Mouse (Mus musculus) liver, adult 2 months (tissue): Measurements from ENCODE around the gene Mrtfa. TPM values are rescaled to one million over a fixed set of nuclear protein-coding genes. Genes with fewer than 3 reads are reported as not detected.
A peak's percentile ranks its signal among the peaks of the same experiment; 100 is the strongest.

ENCODE experiments used
- DNase-seq: peaks from one replicate; pipeline ENCODE4 v3.0.0-alpha.2; 2011; ENCODE audit warnings: low read depth, low spot score; ENCODE audit errors: extremely low read depth
- H3K27ac ChIP-seq: fragments of 200-500 bp; replicated peaks from 2 replicates; pipeline ENCODE4 v1.5.1; 2012; ENCODE audit warnings: low read depth, mild to moderate bottlenecking, control low read depth, inconsistent platforms, low read length; ENCODE audit not compliant: insufficient read depth
- H3K27me3 ChIP-seq: fragments of 200-500 bp; 2 replicates; pipeline ENCODE4 v1.6.1; 2012; ENCODE audit warnings: mild to moderate bottlenecking, moderate library complexity, low read length, inconsistent platforms; ENCODE audit not compliant: control insufficient read depth, insufficient read depth
- H3K36me3 ChIP-seq: fragments of 200-500 bp; 2 replicates; pipeline ENCODE4 v1.6.1; 2012; ENCODE audit warnings: low read length, inconsistent platforms; ENCODE audit not compliant: control insufficient read depth, insufficient read depth
- H3K4me1 ChIP-seq: fragments of 200-500 bp; 2 replicates; pipeline ENCODE4 v1.6.1; 2011; ENCODE audit warnings: low read length; ENCODE audit not compliant: control insufficient read depth, insufficient read depth
- H3K4me3 ChIP-seq: fragments of 200-500 bp; 2 replicates; pipeline ENCODE4 v1.5.1; 2011; ENCODE audit warnings: low read depth, mild to moderate bottlenecking, control low read depth, low read length, moderate library complexity; ENCODE audit not compliant: insufficient read depth
- H3K79me2 ChIP-seq: fragments of 200-500 bp; 2 replicates; pipeline ENCODE4 v1.6.1; 2012; ENCODE audit warnings: inconsistent platforms, mild to moderate bottlenecking, low read length, moderate library complexity; ENCODE audit not compliant: control insufficient read depth, insufficient read depth
- H3K9ac ChIP-seq: fragments of 200-500 bp; 2 replicates; pipeline ENCODE4 v1.6.1; 2012; ENCODE audit warnings: low read depth, mild to moderate bottlenecking, control low read depth, inconsistent platforms, low read length
- CTCF ChIP-seq: fragments of 200-500 bp; IDR thresholded peaks from 2 replicates; pipeline ENCODE4 v1.5.1; 2011; ENCODE audit warnings: low read depth, low read length, control low read depth
- POLR2A ChIP-seq: fragments of 200-500 bp; IDR thresholded peaks from 2 replicates; pipeline ENCODE4 v1.6.1; 2011; ENCODE audit warnings: low read length, control low read depth; ENCODE audit not compliant: insufficient read depth; ENCODE audit errors: extremely low read depth
- WGBS: fragments of 180-500 bp; shearing (Covaris S2); methylation state at CpG from one replicate; pipeline ENCODE4 v1.1.7; 2018; 5-methylcytosine and 5-hydroxymethylcytosine counted together
- polyA plus RNA-seq: library from polyadenylated mRNA; depleted of rRNA; stranded (reverse); fragments of >200 nt; gene quantifications from 2 replicates; pipeline ENCODE4 v1.2.3, GENCODE M21; 2012
- total RNA-seq: library from RNA; depleted of rRNA; stranded (reverse); fragments of >200 nt; gene quantifications from 2 replicates; pipeline ENCODE4 v1.2.3, GENCODE M21; 2014

Mrtfa gene
- total and polyA plus RNA-seq, 2 experiments = 1.0 to 5.6 TPM

DNA sequence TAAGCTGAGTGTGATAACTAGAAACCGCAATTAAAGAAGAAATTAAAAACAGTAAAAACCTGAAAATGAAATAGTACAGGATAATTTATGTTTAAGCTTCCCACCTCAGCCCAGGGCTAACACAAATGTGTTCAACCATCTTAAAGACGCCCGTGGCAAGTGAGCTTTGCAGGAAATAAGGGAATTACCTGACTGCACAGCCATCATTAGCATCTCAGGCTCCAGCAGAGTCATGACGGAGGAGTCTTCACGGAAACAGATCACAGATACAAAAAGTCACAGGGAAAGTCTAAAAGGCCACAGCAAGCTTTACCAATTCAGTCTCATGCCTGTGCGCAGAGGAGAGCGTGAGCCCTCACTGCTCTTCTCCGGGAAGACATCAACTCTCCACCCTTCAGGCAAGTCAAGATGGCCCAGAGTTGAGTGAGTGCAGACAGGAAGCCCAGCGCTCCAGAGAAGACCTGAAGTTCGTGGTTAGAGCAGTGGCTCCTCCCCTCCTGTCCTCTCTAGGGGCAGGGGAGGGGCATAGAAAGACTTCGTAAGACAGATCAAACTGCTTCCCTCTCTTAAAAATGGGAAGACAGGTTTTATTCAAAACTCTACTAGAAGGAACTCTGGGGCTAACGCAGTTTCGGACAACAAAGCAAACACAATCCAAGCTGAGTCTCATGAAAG, 85.8 kb downstream of the Mrtfa start:
- TF ChIP-seq CTCF = no peak
- TF ChIP-seq POLR2A = no peak
- peaks cover 10% of the 10 kb centered on the region; the same call in 1 of the 2 replicates for H3K79me2 ChIP-seq
- no peaks in the 10 kb centered on the region for H3K36me3 ChIP-seq
- DNase-seq = peak; percentile 36
- peak overlapping the region; percentile 35 for H3K4me3 ChIP-seq
- peaks cover 2% of the 10 kb centered on the region; the same call in 1 of the 2 replicates for H3K4me1 ChIP-seq
- H3K27ac ChIP-seq = peak overlapping the region; percentile 10; the same call in 1 of the 2 replicates
- WGBS = 79% methylated on average over 13 of the region's 13 CpGs
- H3K9ac ChIP-seq = no peak overlapping the region
- H3K27me3 ChIP-seq = no peaks in the 10 kb centered on the region

DNA sequence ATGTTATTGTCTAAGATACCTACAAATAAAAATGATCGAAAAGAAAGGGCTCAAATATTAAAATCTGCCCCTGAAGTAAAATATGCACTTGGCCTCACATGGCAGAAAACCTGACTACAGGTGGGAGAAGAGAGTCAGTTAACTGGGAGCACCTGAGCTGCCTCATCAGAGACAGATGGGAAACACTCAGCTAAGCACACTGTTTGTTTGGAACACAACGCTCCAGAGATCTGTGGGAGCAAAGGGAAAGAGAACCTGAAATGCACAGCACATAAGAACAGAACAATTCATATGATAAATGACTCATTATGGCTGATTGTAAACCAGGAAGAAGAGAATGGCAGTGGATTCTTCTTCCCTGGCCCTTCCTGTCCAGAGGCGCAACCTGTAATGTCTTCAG, 87.1 kb downstream of the Mrtfa start:
- peaks cover 2% of the 10 kb centered on the region; the same call in 1 of the 2 replicates for H3K4me1 ChIP-seq
- no peaks in the 10 kb centered on the region for H3K27me3 ChIP-seq
- no peak overlapping the region for H3K9ac ChIP-seq
- 77% methylated on average over 3 of the region's 3 CpGs for WGBS
- H3K36me3 ChIP-seq = no peaks in the 10 kb centered on the region
- no peak for TF ChIP-seq CTCF
- TF ChIP-seq POLR2A = no peak
- no peak overlapping the region for H3K27ac ChIP-seq
- peaks cover 10% of the 10 kb centered on the region; the same call in 1 of the 2 replicates for H3K79me2 ChIP-seq
- H3K4me3 ChIP-seq = no peak overlapping the region
- DNase-seq = no peak

DNA sequence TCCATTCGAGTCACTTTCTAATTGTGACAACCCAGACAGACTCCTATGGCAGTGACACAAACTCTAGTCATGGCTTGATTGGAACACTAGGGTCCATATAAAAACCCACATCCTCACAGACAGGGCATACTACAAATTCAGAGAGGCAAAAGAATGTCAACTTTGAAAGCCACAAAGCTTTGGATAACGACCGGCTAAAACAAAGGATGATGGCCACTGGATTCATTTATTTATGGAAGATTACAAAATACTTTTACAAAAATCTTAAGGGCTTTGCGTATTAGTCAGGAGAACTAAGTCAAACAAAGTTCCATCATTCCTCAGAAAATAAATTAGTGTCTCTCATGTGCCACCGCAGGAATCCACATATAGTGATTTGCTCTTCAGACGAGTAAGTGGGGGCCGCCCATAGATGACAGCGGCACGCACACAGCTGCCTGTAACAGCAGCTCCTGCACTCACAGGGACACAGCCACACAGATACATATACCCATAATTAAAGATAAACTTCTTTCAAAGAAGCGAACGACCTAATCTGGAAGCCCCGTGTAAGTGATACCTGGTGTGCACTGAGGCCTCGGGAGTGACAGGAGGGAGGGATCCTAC, 88.2 kb downstream of the Mrtfa start:
- 87% methylated on average over 13 of the region's 13 CpGs for WGBS
- Histone ChIP-seq H3K27me3 (no peaks in the 10 kb centered on the region), H3K79me2 (peaks cover 12% of the 10 kb centered on the region; the same call in 1 of the 2 replicates), H3K4me3 (no peak overlapping the region), H3K27ac (no peak overlapping the region), H3K9ac (no peak overlapping the region), H3K4me1 (peaks cover 2% of the 10 kb centered on the region; the same call in 1 of the 2 replicates), H3K36me3 (no peaks in the 10 kb centered on the region)
- TF ChIP-seq POLR2A (no peak), CTCF (no peak)
- DNase-seq = no peak

DNA sequence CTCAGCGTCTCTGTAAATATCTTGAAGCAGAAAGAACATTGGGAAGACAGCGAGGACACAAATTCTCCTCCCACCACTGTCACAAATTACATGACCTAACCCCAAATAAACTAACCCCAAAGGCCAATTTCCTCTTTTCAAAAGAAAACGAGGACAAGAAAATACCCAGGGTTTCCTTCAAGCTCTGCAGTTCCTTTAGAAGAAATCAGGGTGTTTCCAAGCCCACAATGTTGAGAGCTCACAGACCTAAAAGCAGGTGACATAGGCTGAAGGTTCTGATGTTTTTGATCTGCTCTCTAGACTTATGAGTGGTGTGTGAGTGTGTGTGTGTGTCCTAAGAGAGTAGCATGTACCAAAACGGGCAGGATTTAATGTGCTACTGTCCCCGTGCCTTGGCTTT, 89.2 kb downstream of the Mrtfa start:
- 80% methylated on average over 5 of the region's 5 CpGs for WGBS
- Histone ChIP-seq H3K4me3 (no peak overlapping the region), H3K27ac (peak overlapping the region; percentile 58; the same call in 1 of the 2 replicates), H3K79me2 (peaks cover 13% of the 10 kb centered on the region; the same call in 1 of the 2 replicates), H3K27me3 (no peaks in the 10 kb centered on the region), H3K9ac (no peak overlapping the region), H3K36me3 (no peaks in the 10 kb centered on the region), H3K4me1 (peaks cover 2% of the 10 kb centered on the region; the same call in 1 of the 2 replicates)
- TF ChIP-seq POLR2A (no peak), CTCF (no peak)
- DNase-seq = peak; percentile 32

DNA sequence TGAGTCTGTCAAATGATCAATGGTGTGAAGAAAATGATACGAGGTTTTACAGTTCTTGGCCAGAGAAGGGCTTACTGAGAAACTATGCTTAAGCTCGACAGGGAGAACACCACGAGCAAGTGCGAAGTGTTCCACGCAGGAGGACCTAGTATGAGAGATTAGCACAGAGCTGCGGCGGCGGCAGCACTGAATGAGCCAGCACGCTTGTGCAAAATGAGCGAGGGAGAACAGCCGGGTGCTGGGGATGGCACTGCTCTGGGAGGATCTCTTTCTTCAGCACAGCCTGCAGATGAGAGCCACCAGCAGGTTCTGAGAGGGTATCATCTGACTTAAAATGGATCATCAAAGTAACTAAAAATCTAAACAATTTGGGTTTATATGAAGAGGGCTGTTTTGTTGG, 91.3 kb downstream of the Mrtfa start:
- TF ChIP-seq CTCF = no peak
- no peak for TF ChIP-seq POLR2A
- no peak overlapping the region for H3K4me3 ChIP-seq
- DNase-seq = no peak
- no peaks in the 10 kb centered on the region for H3K27me3 ChIP-seq
- H3K9ac ChIP-seq = no peak overlapping the region
- peaks cover 2% of the 10 kb centered on the region; the same call in 1 of the 2 replicates for H3K4me1 ChIP-seq
- 95% methylated on average over 11 of the region's 11 CpGs for WGBS
- H3K36me3 ChIP-seq = no peaks in the 10 kb centered on the region
- no peak overlapping the region for H3K27ac ChIP-seq
- peaks cover 6% of the 10 kb centered on the region; the same call in 1 of the 2 replicates for H3K79me2 ChIP-seq
